Mouse (Mus musculus): ENCODE measurements around the gene Med13.

Med13 gene

GRCm38 (mm10) chr11:86356854-86357788 lies at the start of gene Med13:
Gene Med13, minus strand, starts transcription at chr11:86357602.
- DNase-seq, result peak; percentile 42 to 51

- DNase-seq, result no peak
Measured at GRCm38 (mm10) chr11:86404590-86404989, 47.2 kb upstream of the Med13 start.

DNA sequence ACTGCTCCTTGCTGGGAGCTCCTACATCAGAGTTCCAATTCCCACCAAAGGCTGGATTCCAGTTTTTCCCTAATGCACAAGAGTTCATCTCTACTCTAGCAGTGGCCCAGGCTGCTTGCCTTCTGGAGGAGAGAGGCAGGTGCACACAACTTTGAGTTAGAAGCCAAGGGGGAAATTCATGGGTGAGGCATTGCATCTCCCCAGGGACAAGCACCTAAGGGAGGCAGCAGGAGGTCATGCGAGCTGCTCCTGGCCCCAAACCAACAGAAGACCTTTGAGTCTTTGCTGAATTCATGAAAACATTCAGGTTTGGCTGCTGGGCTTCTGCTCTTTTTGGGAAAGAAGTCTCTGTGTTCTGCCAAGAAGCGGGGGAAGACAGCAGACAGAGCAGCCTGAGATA lies 46.4 kb upstream of the Med13 start:
- no peak for DNase-seq

GRCm38 (mm10) chr11:86399241-86400107 lies 42.1 kb upstream of the Med13 start:
- no peak for DNase-seq

GRCm38 (mm10) chr11:86396950-86397594 lies 39.7 kb upstream of the Med13 start:
- DNase-seq, result no peak

DNA sequence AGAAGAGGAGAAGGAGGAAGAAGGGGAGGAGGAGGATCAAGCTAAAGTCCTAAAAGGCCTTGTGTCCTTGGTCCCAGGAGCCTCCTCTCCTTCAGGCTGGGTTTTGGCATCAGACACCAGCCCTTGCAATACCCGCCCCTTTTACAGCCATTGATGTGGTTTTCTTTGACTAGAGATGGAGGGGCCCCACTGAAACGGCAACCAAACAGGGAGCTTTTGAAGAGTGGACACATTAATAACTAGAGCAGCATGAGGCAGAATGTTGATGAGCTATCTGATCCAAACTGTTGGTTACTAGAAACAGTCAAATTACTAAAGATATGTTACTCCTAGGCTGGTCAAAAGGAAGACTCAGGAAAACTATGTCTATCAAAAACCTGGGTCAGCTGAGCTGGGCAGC lies 39.1 kb upstream of the Med13 start:
- DNase-seq, result no peak

DNA sequence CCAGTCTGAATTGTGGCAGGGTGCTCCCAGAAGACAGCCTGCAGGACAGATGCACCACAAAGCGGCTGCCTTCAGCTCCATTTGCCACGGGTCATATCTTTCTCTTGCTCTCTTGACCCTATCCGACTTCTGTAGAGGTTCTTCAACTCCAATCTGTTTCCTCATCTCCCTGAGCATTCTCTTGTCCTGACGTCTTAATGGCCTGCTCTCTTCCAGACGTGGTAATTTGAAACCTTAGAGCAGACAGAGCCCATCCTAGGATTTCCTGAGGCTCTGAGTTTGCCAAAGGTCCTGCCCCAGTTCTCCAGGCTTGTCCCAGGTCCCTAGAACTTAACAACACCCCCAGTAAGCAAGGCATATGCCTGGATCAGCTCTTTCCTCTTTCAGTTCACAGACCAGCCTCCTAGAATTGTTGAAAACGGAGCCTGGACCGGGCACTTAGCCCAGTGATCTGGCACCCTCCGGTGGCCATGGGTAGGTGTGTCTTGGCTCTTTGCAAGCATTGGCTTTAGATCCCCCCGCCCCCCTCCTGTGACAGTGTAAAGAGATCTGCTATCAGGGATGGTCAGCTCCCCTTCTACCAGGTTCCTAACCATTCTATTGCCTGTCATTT lies 38.2 kb upstream of the Med13 start:
- DNase-seq, result peak; percentile 28 to 49

DNA sequence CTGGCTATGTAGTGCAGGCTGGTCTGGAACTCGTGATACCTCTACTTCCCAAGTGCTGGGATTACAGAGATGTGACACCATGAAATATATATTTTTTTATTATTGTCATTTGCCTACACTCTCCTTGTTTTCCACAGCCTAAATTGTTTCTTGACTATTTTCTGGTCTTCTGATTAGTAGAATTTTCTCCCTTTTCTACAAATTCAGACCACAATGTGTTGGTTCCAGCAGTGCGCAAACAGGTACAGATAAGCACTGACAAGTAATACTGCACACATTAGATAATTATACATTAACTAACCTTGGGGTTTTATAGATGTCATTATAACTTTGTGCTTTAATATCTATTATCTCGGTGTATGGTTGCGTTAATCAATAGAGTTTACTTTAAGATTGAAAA lies 37.7 kb upstream of the Med13 start:
- DNase-seq, result no peak

- DNase-seq, result no peak
Measured at GRCm38 (mm10) chr11:86391687-86392086, 34.3 kb upstream of the Med13 start.

DNA sequence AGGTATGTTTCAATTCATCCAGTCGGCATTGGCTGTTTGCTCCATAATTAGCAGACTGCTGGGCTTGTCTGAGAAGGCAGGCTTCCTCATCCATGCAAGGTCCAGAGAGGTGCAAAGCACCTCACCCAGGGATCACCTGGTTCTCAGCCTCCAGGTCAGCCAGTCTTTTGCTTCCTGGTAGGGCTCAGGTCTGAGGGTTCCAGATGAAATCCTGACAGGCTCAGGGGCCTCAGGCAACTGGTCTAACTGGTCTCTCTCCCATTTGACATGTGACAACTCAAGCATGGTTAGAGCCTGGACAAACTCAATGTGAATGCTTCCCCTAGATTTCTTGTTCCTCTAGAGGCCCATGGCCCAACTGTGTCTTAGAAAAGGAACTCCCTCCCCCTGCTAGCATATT lies 32.9 kb upstream of the Med13 start:
- no peak for DNase-seq

- no peak for DNase-seq
Measured at GRCm38 (mm10) chr11:86389506-86389905, 32.1 kb upstream of the Med13 start.

DNA sequence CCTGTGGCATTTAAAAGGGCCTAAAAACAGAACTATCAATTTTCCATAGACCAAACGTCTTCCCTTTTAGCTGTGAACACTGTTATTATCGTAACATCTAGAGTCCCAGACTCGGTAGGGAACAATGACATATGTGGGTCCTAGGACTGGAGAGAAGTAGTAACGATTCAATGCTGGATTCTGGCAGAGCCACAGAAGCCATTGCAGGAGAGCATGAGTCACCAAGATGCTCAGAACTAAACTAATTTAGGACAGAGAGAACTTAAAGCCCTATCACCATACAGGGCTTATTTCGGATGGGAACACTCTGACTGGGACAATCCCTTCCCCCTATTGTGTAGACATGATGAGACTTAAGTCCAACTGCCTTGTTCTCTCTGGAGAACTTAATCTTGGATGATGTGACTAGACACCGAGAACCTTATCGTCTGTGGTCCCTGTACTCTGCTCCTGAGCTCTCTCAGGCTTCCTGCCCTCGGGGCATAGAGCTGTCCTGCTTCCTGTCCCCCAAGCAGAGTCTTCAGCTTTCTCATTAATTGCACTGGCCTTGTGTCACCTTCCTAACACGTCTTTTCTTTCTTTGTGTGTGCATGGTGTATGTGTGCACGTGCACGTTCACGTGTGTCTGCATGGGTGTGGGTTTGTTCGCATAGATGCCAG lies 31.5 kb upstream of the Med13 start:
- DNase-seq, result no peak

- DNase-seq, result no peak
Measured at GRCm38 (mm10) chr11:86387121-86387893, 29.9 kb upstream of the Med13 start.

GRCm38 (mm10) chr11:86386576-86386975 lies 29.2 kb upstream of the Med13 start:
- DNase-seq, result no peak

GRCm38 (mm10) chr11:86385710-86386282 lies 28.4 kb upstream of the Med13 start:
- DNase-seq, result peak; percentile 30 to 66

DNA sequence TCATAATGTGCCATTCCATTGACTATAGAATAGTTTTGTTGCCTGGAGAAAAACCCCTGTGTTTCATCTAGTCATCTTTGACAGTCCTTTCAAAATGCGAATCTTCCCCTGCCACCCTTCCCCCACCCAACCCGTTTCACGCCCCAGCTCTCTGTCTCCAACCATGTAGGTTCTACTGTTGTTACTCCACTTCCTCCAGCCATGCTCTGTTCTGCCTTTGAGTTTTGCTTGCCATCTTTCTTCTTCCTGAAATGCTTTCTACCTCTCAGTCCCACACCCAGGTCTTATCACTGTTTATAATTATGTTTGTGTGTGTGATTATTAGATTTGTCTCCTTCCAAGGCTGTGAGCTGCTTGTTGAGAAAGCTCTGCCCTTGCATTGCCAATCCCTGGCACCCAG lies 26.7 kb upstream of the Med13 start:
- no peak for DNase-seq

DNA sequence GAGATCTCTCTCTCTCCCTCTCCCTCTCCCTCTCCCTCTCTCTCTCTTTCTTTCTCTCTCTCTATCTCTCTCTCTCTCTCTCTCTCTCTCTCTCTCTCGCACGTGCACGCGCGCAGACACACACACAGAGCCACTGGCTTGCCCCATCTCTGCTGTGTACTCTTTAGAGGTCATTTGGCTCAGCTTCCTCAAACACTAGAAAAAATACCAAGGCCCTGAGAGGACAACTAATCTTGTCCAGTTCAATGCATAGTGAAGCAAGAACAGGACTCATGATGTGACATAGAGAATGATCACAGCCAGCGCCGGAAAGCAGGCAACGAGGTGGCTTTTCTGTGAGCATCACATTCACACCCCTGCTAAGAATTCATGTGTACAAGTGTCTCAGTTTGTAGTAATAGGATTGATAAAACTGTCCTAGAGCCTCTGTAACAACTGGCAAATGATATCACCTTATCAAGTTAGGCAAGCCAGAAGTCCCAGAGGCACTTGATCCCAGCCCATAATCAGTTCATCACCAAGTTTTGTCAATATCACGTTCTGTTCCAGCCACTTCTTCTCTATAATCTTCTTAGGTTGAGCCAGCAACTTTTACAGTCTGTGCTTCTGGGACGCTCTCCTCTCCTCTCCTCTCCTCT lies 25.2 kb upstream of the Med13 start:
- DNase-seq, result no peak

- DNase-seq, result no peak
Measured at GRCm38 (mm10) chr11:86381478-86382091, 24.2 kb upstream of the Med13 start.

- DNase-seq, result no peak
Measured at GRCm38 (mm10) chr11:86380521-86381238, 23.3 kb upstream of the Med13 start.
